Mouse (Mus musculus): ENCODE results near the gene Patz1.

DNA sequence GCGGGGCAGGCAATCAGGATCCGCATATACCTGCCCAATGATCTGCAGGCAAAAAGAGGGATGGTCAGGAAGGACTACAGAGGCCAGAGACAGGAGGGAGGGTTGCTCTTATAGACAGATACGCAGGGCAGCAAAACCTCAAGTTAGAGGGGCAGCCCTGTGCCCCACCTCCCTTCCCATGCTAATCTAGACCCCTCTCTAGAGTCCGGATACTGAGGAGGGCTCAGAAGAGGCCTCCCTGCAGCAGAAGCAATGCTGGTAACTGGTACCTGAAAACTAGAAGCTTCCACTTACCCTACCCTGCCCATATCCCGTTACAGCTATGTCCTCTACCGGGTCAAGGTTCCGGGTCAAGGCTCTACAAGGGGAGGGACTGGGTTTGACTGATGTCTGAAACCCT, 57.7 kb downstream of the Patz1 start:
- no peak for TF ChIP-seq CTCF (IDR thresholded peaks at IDR 0.05; ENCODE audit: low read depth, low read length)
- no peak for TF ChIP-seq POLR2A (IDR thresholded peaks at IDR 0.05; ENCODE audit: borderline replicate concordance, low read depth, low read length)
